Mouse (Mus musculus) adrenal gland, postnatal 14 days (tissue): ENCODE measurements around the gene Olfr1249. TPM values are rescaled to one million over a fixed set of nuclear protein-coding genes. Genes with fewer than 3 reads are reported as not detected.
"Not testable (repeated sequence)": the region's sequence is repeated elsewhere in the genome, so short reads cannot be mapped to it uniquely, and the experiment has no call there.

Experiments used
- DNase-seq: peaks from one replicate; pipeline ENCODE4 v3.0.0; 2021; ENCODE audit warnings: mixed read lengths
- long read RNA-seq, 2 experiments: library from polyadenylated mRNA; stranded (forward); transcript quantifications; one replicate each; pipeline ENCODE4 v2.0.0; 2021
- total RNA-seq: library from RNA; stranded (reverse); gene quantifications from 2 replicates; pipeline ENCODE4 v1.2.3, GENCODE M21; 2021

Olfr1249 gene
- not detected in 2 replicates for total RNA-seq
- long read RNA-seq, experiment 1, result 0 reads
- long read RNA-seq, experiment 2, result 0 reads

GRCm38 (mm10) chr2:89634883-89635282 lies at the start of gene Olfr1249:
Gene Olfr1249, minus strand, starts transcription at chr2:89634983.
- DNase-seq, result no peak

GRCm38 (mm10) chr2:89671836-89672235 lies 37.1 kb upstream of the Olfr1249 start, which contains the start of gene Olfr1251:
Gene Olfr1251, minus strand, starts transcription at chr2:89671936.
- no peak for DNase-seq

- no peak for DNase-seq
These were observed 26.6 kb upstream of the Olfr1249 start, which contains the start of gene Olfr1250 for GRCm38 (mm10) chr2:89661367-89661766. Gene Olfr1250, minus strand, starts transcription at chr2:89661467.

- DNase-seq, result not testable (repeated sequence)
These were observed 16.6 kb downstream of the Olfr1249 start, which contains the start of gene Olfr1248 for GRCm38 (mm10) chr2:89618145-89618544. Gene Olfr1248, minus strand, starts transcription at chr2:89618245.

GRCm38 (mm10) chr2:89614030-89614429 lies 20.8 kb downstream of the Olfr1249 start, which contains the start of gene Olfr1247:
Gene Olfr1247, minus strand, starts transcription at chr2:89614130.
- no peak for DNase-seq

GRCm38 (mm10) chr2:89593057-89593456 lies 41.7 kb downstream of the Olfr1249 start, which contains the start of gene Olfr1246:
Gene Olfr1246, minus strand, starts transcription at chr2:89593157.
- no peak for DNase-seq

Other genes starting within 250 kb of the Olfr1249 start
- not detected in 2 replicates for gene Olfr1238, start 225.3 kb downstream of the Olfr1249 start, total RNA-seq
- not detected in 2 replicates for gene Olfr1239, start 214.6 kb downstream of the Olfr1249 start, total RNA-seq
- gene Olfr1240, start 192.0 kb downstream of the Olfr1249 start, total RNA-seq, result not detected in 2 replicates
- not detected in 2 replicates for gene Olfr1241, start 147.9 kb downstream of the Olfr1249 start, total RNA-seq
- not detected in 2 replicates for gene Olfr1242, start 136.6 kb downstream of the Olfr1249 start, total RNA-seq
- gene Olfr1243, start 103.5 kb downstream of the Olfr1249 start, total RNA-seq, result not detected in 2 replicates
- not detected in 2 replicates for gene Olfr1245, start 56.5 kb downstream of the Olfr1249 start, total RNA-seq
- gene Olfr1246, start 41.8 kb downstream of the Olfr1249 start, total RNA-seq, result not detected in 2 replicates
- gene Olfr1247, start 20.9 kb downstream of the Olfr1249 start, total RNA-seq, result not detected in 2 replicates
- gene Olfr1248, start 16.7 kb downstream of the Olfr1249 start, total RNA-seq, result not detected in 2 replicates
- not detected in 2 replicates for gene Olfr1250, start 26.5 kb upstream of the Olfr1249 start, total RNA-seq
- gene Olfr1251, start 37.0 kb upstream of the Olfr1249 start, total RNA-seq, result not detected in 2 replicates
- not detected in 2 replicates for gene Olfr1252, start 90.0 kb upstream of the Olfr1249 start, total RNA-seq
- not detected in 2 replicates for gene Olfr1253, start 122.1 kb upstream of the Olfr1249 start, total RNA-seq
- gene Olfr1254, start 158.6 kb upstream of the Olfr1249 start, total RNA-seq, result not detected in 2 replicates
- not detected in 2 replicates for gene Olfr1255, start 177.1 kb upstream of the Olfr1249 start, total RNA-seq
- gene Olfr1256, start 206.6 kb upstream of the Olfr1249 start, total RNA-seq, result not detected in 2 replicates
- not detected in 2 replicates for gene Olfr48, start 213.2 kb upstream of the Olfr1249 start, total RNA-seq
- not detected in 2 replicates for gene Olfr1257, start 243.5 kb upstream of the Olfr1249 start, total RNA-seq